Mouse (Mus musculus): Measurements from ENCODE around the gene Il10ra. TPM values are rescaled to one million over a fixed set of nuclear protein-coding genes. Genes with fewer than 3 reads are reported as not detected.

The Il10ra gene
- polyA plus RNA-seq, 1 experiment from 2014 or later, result 0.45 TPM

- Histone ChIP-seq H3K4me1 (replicated peaks; ENCODE audit: control insufficient read depth, insufficient read depth, low read length) (no peaks in the 10 kb centered on the region), H3K4me2 (ENCODE audit: low read depth, low read length, severe bottlenecking) (no peak overlapping the region), H3K36me3 (ENCODE audit: control insufficient read depth, insufficient read depth, low read length) (no peaks in the 10 kb centered on the region), H3K9ac (ENCODE audit: low read length) (no peak overlapping the region), H3K9me3 (ENCODE audit: control insufficient read depth, low read length) (no peaks in the 10 kb centered on the region), H3K27ac (ENCODE audit: low read depth, low read length) (no peak overlapping the region), H3K4me3 (ENCODE audit: low read depth, low read length) (no peak overlapping the region), H3K27me3 (ENCODE audit: control insufficient read depth, insufficient read depth, low read length) (no peaks in the 10 kb centered on the region)
- 51% methylated on average over 7 of the region's 7 CpGs for WGBS
- ATAC-seq (replicated peaks; ENCODE audit: low FRiP score), result no peak
- DNase-seq (ENCODE audit: low spot score), result no peak
Observed at GRCm38 (mm10) chr9:45236744-45237143, 32.2 kb downstream of the Il10ra start.

- 88% methylated on average over 6 of the region's 6 CpGs for WGBS
- Histone ChIP-seq H3K27me3 (ENCODE audit: control insufficient read depth, insufficient read depth, low read length) (no peaks in the 10 kb centered on the region), H3K9me3 (ENCODE audit: control insufficient read depth, low read length) (no peaks in the 10 kb centered on the region), H3K36me3 (ENCODE audit: control insufficient read depth, insufficient read depth, low read length) (no peaks in the 10 kb centered on the region), H3K9ac (ENCODE audit: low read length) (no peak overlapping the region), H3K4me2 (ENCODE audit: low read depth, low read length, severe bottlenecking) (no peak overlapping the region), H3K4me1 (replicated peaks; ENCODE audit: control insufficient read depth, insufficient read depth, low read length) (no peaks in the 10 kb centered on the region), H3K27ac (ENCODE audit: low read depth, low read length) (no peak overlapping the region), H3K4me3 (ENCODE audit: low read depth, low read length) (no peak overlapping the region)
- DNase-seq (ENCODE audit: low spot score) (no peak), ATAC-seq (replicated peaks; ENCODE audit: low FRiP score) (no peak)
Observed at GRCm38 (mm10) chr9:45235668-45236227, 33.2 kb downstream of the Il10ra start.

GRCm38 (mm10) chr9:45229359-45229758 lies 39.6 kb downstream of the Il10ra start:
- Histone ChIP-seq H3K9ac (ENCODE audit: low read length) (no peak overlapping the region), H3K9me3 (ENCODE audit: control insufficient read depth, low read length) (no peaks in the 10 kb centered on the region), H3K27ac (ENCODE audit: low read depth, low read length) (no peak overlapping the region), H3K36me3 (ENCODE audit: control insufficient read depth, insufficient read depth, low read length) (no peaks in the 10 kb centered on the region), H3K27me3 (ENCODE audit: control insufficient read depth, insufficient read depth, low read length) (no peaks in the 10 kb centered on the region), H3K4me2 (ENCODE audit: low read depth, low read length, severe bottlenecking) (no peak overlapping the region), H3K4me1 (replicated peaks; ENCODE audit: control insufficient read depth, insufficient read depth, low read length) (no peaks in the 10 kb centered on the region), H3K4me3 (ENCODE audit: low read depth, low read length) (no peak overlapping the region)
- DNase-seq (ENCODE audit: low spot score) (no peak), ATAC-seq (replicated peaks; ENCODE audit: low FRiP score) (no peak)
- WGBS, result 90% methylated on average over 8 of the region's 8 CpGs

- Histone ChIP-seq H3K4me1 (replicated peaks; ENCODE audit: control insufficient read depth, insufficient read depth, low read length) (no peaks in the 10 kb centered on the region), H3K9me3 (ENCODE audit: control insufficient read depth, low read length) (no peaks in the 10 kb centered on the region), H3K4me2 (ENCODE audit: low read depth, low read length, severe bottlenecking) (no peak overlapping the region), H3K4me3 (ENCODE audit: low read depth, low read length) (no peak overlapping the region), H3K27me3 (ENCODE audit: control insufficient read depth, insufficient read depth, low read length) (no peaks in the 10 kb centered on the region), H3K36me3 (ENCODE audit: control insufficient read depth, insufficient read depth, low read length) (no peaks in the 10 kb centered on the region), H3K9ac (ENCODE audit: low read length) (no peak overlapping the region), H3K27ac (ENCODE audit: low read depth, low read length) (no peak overlapping the region)
- DNase-seq (ENCODE audit: low spot score), result peak; percentile 91
- no peak for ATAC-seq (replicated peaks; ENCODE audit: low FRiP score)
- WGBS, result 19% methylated on average over 6 of the region's 6 CpGs
Observed at GRCm38 (mm10) chr9:45221567-45221966, 47.4 kb downstream of the Il10ra start.

- ATAC-seq (replicated peaks; ENCODE audit: low FRiP score), result no peak
Observed at GRCm38 (mm10) chr9:45219644-45220043, 49.3 kb downstream of the Il10ra start.

GRCm38 (mm10) chr9:45215526-45216179 lies 53.3 kb downstream of the Il10ra start:
- no peaks in the 10 kb centered on the region for H3K9me3 ChIP-seq (ENCODE audit: control insufficient read depth, low read length)
- no peak overlapping the region for H3K9ac ChIP-seq (ENCODE audit: low read length)
- no peaks in the 10 kb centered on the region for H3K4me1 ChIP-seq (replicated peaks; ENCODE audit: control insufficient read depth, insufficient read depth, low read length)
- no peaks in the 10 kb centered on the region for H3K27me3 ChIP-seq (ENCODE audit: control insufficient read depth, insufficient read depth, low read length)
- DNase-seq (ENCODE audit: low spot score) (no peak), ATAC-seq (replicated peaks; ENCODE audit: low FRiP score) (no peak)
- H3K4me2 ChIP-seq (ENCODE audit: low read depth, low read length, severe bottlenecking), result no peak overlapping the region
- WGBS, result 75% methylated on average over 11 of the region's 11 CpGs
- no peaks in the 10 kb centered on the region for H3K36me3 ChIP-seq (ENCODE audit: control insufficient read depth, insufficient read depth, low read length)
- no peak overlapping the region for H3K27ac ChIP-seq (ENCODE audit: low read depth, low read length)
- H3K4me3 ChIP-seq (ENCODE audit: low read depth, low read length), result no peak overlapping the region

More at GRCm38 (mm10) chr9:45219644-45220043, 49.3 kb downstream of the Il10ra start:
- Histone ChIP-seq H3K9ac (ENCODE audit: low read length) (no peak overlapping the region), H3K4me3 (ENCODE audit: low read depth, low read length) (no peak overlapping the region), H3K27ac (ENCODE audit: low read depth, low read length) (no peak overlapping the region), H3K4me2 (ENCODE audit: low read depth, low read length, severe bottlenecking) (no peak overlapping the region), H3K27me3 (ENCODE audit: control insufficient read depth, insufficient read depth, low read length) (no peaks in the 10 kb centered on the region), H3K9me3 (ENCODE audit: control insufficient read depth, low read length) (no peaks in the 10 kb centered on the region), H3K4me1 (replicated peaks; ENCODE audit: control insufficient read depth, insufficient read depth, low read length) (no peaks in the 10 kb centered on the region), H3K36me3 (ENCODE audit: control insufficient read depth, insufficient read depth, low read length) (no peaks in the 10 kb centered on the region)
- WGBS, result 89% methylated on average over 3 of the region's 3 CpGs
- no peak for DNase-seq (ENCODE audit: low spot score)

- Histone ChIP-seq H3K4me2 (ENCODE audit: low read depth, low read length, severe bottlenecking) (no peak overlapping the region), H3K9me3 (ENCODE audit: control insufficient read depth, low read length) (no peaks in the 10 kb centered on the region), H3K4me3 (ENCODE audit: low read depth, low read length) (no peak overlapping the region), H3K27me3 (ENCODE audit: control insufficient read depth, insufficient read depth, low read length) (no peaks in the 10 kb centered on the region), H3K9ac (ENCODE audit: low read length) (no peak overlapping the region), H3K4me1 (replicated peaks; ENCODE audit: control insufficient read depth, insufficient read depth, low read length) (no peaks in the 10 kb centered on the region), H3K36me3 (ENCODE audit: control insufficient read depth, insufficient read depth, low read length) (no peaks in the 10 kb centered on the region), H3K27ac (ENCODE audit: low read depth, low read length) (no peak overlapping the region)
- 77% methylated on average over 6 of the region's 6 CpGs for whole genome bisulfite sequencing
- DNase-seq (ENCODE audit: low spot score), result no peak
- ATAC-seq (replicated peaks; ENCODE audit: low FRiP score), result no peak
Observed at GRCm38 (mm10) chr9:45212001-45212400, 56.9 kb downstream of the Il10ra start.

GRCm38 (mm10) chr9:45207015-45207743 lies 61.8 kb downstream of the Il10ra start:
- Histone ChIP-seq H3K27me3 (ENCODE audit: control insufficient read depth, insufficient read depth, low read length) (no peaks in the 10 kb centered on the region), H3K4me1 (replicated peaks; ENCODE audit: control insufficient read depth, insufficient read depth, low read length) (no peaks in the 10 kb centered on the region), H3K9me3 (ENCODE audit: control insufficient read depth, low read length) (no peaks in the 10 kb centered on the region), H3K27ac (ENCODE audit: low read depth, low read length) (no peak overlapping the region), H3K4me2 (ENCODE audit: low read depth, low read length, severe bottlenecking) (no peak overlapping the region), H3K9ac (ENCODE audit: low read length) (no peak overlapping the region), H3K36me3 (ENCODE audit: control insufficient read depth, insufficient read depth, low read length) (no peaks in the 10 kb centered on the region), H3K4me3 (ENCODE audit: low read depth, low read length) (no peak overlapping the region)
- WGBS, result 82% methylated on average over 7 of the region's 7 CpGs
- no peak for DNase-seq (ENCODE audit: low spot score)
- ATAC-seq (replicated peaks; ENCODE audit: low FRiP score), result no peak

All from forebrain, embryonic 11.5 days (tissue).